Mouse (Mus musculus) liver, embryonic 14.5 days (tissue): Measurements from ENCODE around the gene Med10. TPM values are rescaled to one million over a fixed set of nuclear protein-coding genes. Genes with fewer than 3 reads are reported as not detected.

Experiments
- ATAC-seq: fragments of 200-750 bp; cut with Nextera tagmentation; 2 replicates; pipeline ENCODE4 v1.8.0; 2017; ENCODE audit warnings: moderate number of reproducible peaks, mild to moderate bottlenecking, moderate library complexity; ENCODE audit not compliant: insufficient read depth
- DNase-seq, 3 experiments: peaks; one replicate each; pipeline ENCODE4 v3.0.0-alpha.2; 2012 to 2013; ENCODE audit warnings: low read depth in 3 of 3, low spot score in 3 of 3
- H3K27ac ChIP-seq: fragments of 300-500 bp; sonication (generic); 2 replicates; pipeline ENCODE4 v1.5.1; 2014; ENCODE audit warnings: moderate library complexity, mild to moderate bottlenecking, control low read depth, inconsistent platforms
- H3K27me3 ChIP-seq: fragments of 300-500 bp; sonication (generic); 2 replicates; pipeline ENCODE4 v1.6.1; 2014; ENCODE audit warnings: mild to moderate bottlenecking, low read length, moderate library complexity; ENCODE audit not compliant: control insufficient read depth, insufficient read depth
- H3K36me3 ChIP-seq: fragments of 300-500 bp; sonication (generic); replicated peaks from 2 replicates; pipeline ENCODE4 v1.6.1; 2014; ENCODE audit warnings: low read depth; ENCODE audit not compliant: control insufficient read depth, insufficient read depth
- H3K4me1 ChIP-seq, 2 experiments: fragments of 200-500 bp in 1 of 2; fragments of 300-500 bp in 1 of 2; sonication (generic) in 1 of 2; replicated peaks; 2 replicates each; pipeline ENCODE4 v1.6.1; 2012 to 2014; ENCODE audit warnings: antibody characterized with exemption in 1 of 2, inconsistent platforms in 1 of 2, low read length in 1 of 2; ENCODE audit not compliant: control insufficient read depth in 2 of 2, insufficient read depth in 2 of 2
- H3K4me2 ChIP-seq: fragments of 300-500 bp; sonication (generic); 2 replicates; pipeline ENCODE4 v1.6.1; 2014; ENCODE audit warnings: low read depth, mild to moderate bottlenecking, control low read depth, moderate library complexity
- H3K4me3 ChIP-seq, 2 experiments: fragments of 200-500 bp in 1 of 2; fragments of 300-500 bp in 1 of 2; sonication (generic) in 1 of 2; 2 replicates each; pipeline ENCODE4 v1.5.1; 2012 to 2014; ENCODE audit warnings: low read depth in 2 of 2, low read length in 2 of 2, mild to moderate bottlenecking in 2 of 2, control low read depth in 1 of 2, inconsistent platforms in 1 of 2, moderate library complexity in 1 of 2; ENCODE audit not compliant: insufficient read depth in 1 of 2
- H3K9ac ChIP-seq: fragments of 300-500 bp; sonication (generic); replicated peaks from 2 replicates; pipeline ENCODE4 v1.6.1; 2014; ENCODE audit warnings: mild to moderate bottlenecking, control low read depth, moderate library complexity
- H3K9me3 ChIP-seq: fragments of 300-500 bp; sonication (generic); 2 replicates; pipeline ENCODE4 v1.6.1; 2016; ENCODE audit warnings: low read length, mixed read lengths; ENCODE audit not compliant: control insufficient read depth
- CTCF ChIP-seq: IDR thresholded peaks from 2 replicates; pipeline ENCODE4 v1.5.1; 2016; ENCODE audit warnings: antibody characterized with exemption, low read depth, control low read depth
- EP300 ChIP-seq: IDR thresholded peaks from 2 replicates; pipeline ENCODE4 v1.6.1; 2016; ENCODE audit warnings: antibody characterized with exemption, low read depth
- WGBS: fragments of 180-500 bp; shearing (Covaris S2); extraction: QIAGEN DNeasy Blood & Tissue Kit; methylation state at CpG from one replicate; pipeline ENCODE4 v1.1.7; 2014; ENCODE audit not compliant: insufficient replicate concordance; 5-methylcytosine and 5-hydroxymethylcytosine counted together
- polyA plus RNA-seq, 2 experiments: library from polyadenylated mRNA; depleted of rRNA in 1 of 2; stranded (reverse) in 1 of 2; unstranded in 1 of 2; fragments of >200 nt; fragmentation: Nextera tagmentation in 1 of 2; extraction: Ambion mirVana in 1 of 2; gene quantifications; 2 replicates each; pipeline versions ENCODE4 v1.2.1 to v1.2.3; 2012 to 2014

Gene Med10
- polyA plus RNA-seq, 2 experiments, result 20.1 to 44.7 TPM

DNA sequence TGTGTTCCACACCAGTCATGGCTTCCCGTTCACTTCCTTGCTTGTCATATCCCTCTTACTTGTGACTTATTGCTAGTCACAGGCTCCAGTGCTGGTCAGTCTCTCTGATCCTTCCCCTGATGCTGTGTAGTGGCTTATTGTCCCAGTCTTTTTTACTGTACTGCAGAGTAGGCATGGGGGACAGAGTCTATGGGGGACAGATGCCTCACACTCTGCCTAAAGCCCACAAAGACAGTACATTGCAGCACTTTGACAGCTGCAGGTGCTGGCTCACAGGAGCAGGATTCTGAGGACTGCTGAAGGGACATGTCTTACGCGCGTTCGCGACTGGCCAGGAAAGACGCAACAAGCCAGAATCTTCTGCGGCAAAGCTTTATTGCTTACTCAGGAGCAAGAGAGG, 28.4 kb downstream of the Med10 start:
- 70% methylated on average over 8 of the region's 8 CpGs for whole genome bisulfite sequencing
- ATAC-seq (no peak), DNase-seq (no peak)
- no peaks in the 10 kb centered on the region for H3K4me1 ChIP-seq
- H3K4me3 ChIP-seq, result no peak overlapping the region
- TF ChIP-seq EP300, result no peak
- TF ChIP-seq CTCF, result no peak
- no peak overlapping the region for H3K27ac ChIP-seq
- H3K9me3 ChIP-seq, result no peaks in the 10 kb centered on the region
- H3K4me2 ChIP-seq, result no peak overlapping the region
- H3K36me3 ChIP-seq, result no peaks in the 10 kb centered on the region
- no peak overlapping the region for H3K9ac ChIP-seq
- H3K27me3 ChIP-seq, result no peaks in the 10 kb centered on the region

DNA sequence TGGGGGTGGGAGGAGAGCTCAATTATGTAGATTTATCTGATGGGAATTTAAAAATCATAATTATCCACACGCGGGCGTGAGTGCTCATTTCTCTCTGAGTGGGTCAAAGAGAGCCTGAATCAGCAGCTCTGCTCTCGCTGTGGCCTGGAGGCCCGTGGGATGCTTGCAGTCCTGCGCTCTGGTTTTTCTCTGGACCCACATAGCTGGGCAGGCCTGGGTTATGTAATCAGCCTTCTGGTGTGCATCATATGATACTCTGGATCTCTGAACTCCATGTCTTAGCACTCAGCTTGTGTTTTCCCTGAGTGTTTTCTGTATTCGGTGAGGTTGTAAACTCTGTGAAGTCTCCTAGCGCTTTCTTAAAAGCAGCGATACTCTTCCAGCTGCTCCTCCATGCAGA, 30.4 kb downstream of the Med10 start:
- ATAC-seq, result no peak

DNA sequence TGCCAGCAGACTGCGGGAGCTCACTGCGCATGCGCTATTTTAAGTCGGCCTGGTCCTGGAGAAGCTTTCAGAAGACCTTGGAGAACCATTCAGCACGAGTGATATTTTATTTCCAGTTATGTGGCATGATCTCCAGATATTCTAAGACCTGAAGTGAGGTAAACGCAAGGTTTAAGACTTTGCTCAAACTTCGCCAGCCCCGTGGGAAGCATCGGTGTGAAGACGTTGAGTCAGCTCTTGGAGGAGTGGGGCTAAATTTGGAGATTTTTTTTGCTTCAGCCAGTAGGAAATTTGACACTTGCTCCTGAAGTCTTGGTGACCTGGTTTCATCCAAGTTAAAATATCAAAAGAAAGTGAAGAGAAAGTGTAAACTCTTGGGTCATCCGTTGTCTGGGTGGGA, 31.2 kb downstream of the Med10 start:
- H3K4me1 ChIP-seq, result no peaks in the 10 kb centered on the region
- H3K9me3 ChIP-seq, result no peaks in the 10 kb centered on the region
- no peak overlapping the region for H3K4me3 ChIP-seq
- no peaks in the 10 kb centered on the region for H3K36me3 ChIP-seq
- no peak overlapping the region for H3K27ac ChIP-seq
- no peak overlapping the region for H3K9ac ChIP-seq
- no peak for DNase-seq
- ATAC-seq, result no peak
- no peaks in the 10 kb centered on the region for H3K27me3 ChIP-seq
- TF ChIP-seq EP300, result no peak
- no peak for TF ChIP-seq CTCF
- WGBS, result 79% methylated on average over 11 of the region's 11 CpGs
- H3K4me2 ChIP-seq, result no peak overlapping the region

More for the DNA sequence above, 30.4 kb downstream of the Med10 start:
- 80% methylated on average over 9 of the region's 9 CpGs for WGBS
- TF ChIP-seq CTCF (no peak), EP300 (no peak)
- H3K4me2 ChIP-seq, result no peak overlapping the region
- no peak overlapping the region for H3K27ac ChIP-seq
- H3K4me1 ChIP-seq, result no peaks in the 10 kb centered on the region
- H3K9me3 ChIP-seq, result no peaks in the 10 kb centered on the region
- no peaks in the 10 kb centered on the region for H3K27me3 ChIP-seq
- no peak overlapping the region for H3K4me3 ChIP-seq
- no peak for DNase-seq
- no peak overlapping the region for H3K9ac ChIP-seq
- no peaks in the 10 kb centered on the region for H3K36me3 ChIP-seq

DNA sequence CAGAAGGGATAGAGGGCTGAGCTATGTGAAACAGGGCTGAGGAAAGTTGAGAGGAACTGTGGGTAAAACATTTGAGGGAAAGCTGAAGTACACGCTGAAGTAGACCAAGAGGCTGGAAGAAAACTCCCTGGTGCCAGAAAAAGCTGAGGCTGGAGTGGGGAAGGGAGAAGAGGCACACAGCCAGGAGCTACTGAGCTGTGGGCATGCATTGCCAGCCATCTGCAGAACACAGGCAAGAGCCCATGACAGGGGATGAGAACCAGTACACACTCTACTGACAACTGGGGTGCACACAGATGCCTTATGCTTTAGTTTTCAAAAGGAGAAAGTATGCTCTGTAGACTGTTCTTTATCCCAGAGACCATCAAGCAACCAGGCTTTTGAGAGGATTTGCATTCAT, 43.4 kb downstream of the Med10 start:
- Histone ChIP-seq H3K9ac (no peak overlapping the region), H3K4me1 (no peaks in the 10 kb centered on the region), H3K4me2 (no peak overlapping the region), H3K27me3 (no peaks in the 10 kb centered on the region), H3K4me3 (no peak overlapping the region), H3K27ac (no peak overlapping the region), H3K9me3 (no peaks in the 10 kb centered on the region), H3K36me3 (no peaks in the 10 kb centered on the region)
- WGBS, result 63% methylated on average over 1 of the region's 1 CpGs
- TF ChIP-seq EP300 (no peak), CTCF (no peak)
- DNase-seq (no peak), ATAC-seq (no peak)

DNA sequence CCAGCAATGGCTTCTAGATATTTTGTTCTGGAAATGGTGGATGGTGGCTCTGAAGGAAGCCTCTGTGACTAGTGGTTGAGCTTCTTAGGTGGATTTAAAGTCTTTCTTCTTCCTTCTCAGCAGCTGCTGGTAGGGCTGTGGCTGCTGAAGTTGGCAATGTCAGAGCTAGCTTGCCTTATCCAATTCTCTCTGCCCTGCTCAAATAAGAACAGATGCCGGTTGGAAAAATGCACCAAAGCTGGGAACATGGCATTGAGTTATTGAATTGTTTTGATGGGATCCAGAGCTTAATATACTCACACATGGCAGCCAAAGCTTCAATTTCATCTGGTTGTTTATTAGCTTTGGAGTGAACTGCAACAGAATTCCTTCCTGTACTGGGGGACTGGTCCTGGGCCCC, 47.4 kb downstream of the Med10 start:
- Histone ChIP-seq H3K9ac (no peak overlapping the region), H3K4me2 (no peak overlapping the region), H3K27me3 (no peaks in the 10 kb centered on the region), H3K9me3 (no peaks in the 10 kb centered on the region), H3K4me3 (no peak overlapping the region), H3K36me3 (no peaks in the 10 kb centered on the region), H3K27ac (no peak overlapping the region), H3K4me1 (no peaks in the 10 kb centered on the region)
- no peak for ATAC-seq
- TF ChIP-seq CTCF, result no peak
- no peak for TF ChIP-seq EP300
- 61% methylated on average over 1 of the region's 1 CpGs for WGBS
- DNase-seq, result no peak

DNA sequence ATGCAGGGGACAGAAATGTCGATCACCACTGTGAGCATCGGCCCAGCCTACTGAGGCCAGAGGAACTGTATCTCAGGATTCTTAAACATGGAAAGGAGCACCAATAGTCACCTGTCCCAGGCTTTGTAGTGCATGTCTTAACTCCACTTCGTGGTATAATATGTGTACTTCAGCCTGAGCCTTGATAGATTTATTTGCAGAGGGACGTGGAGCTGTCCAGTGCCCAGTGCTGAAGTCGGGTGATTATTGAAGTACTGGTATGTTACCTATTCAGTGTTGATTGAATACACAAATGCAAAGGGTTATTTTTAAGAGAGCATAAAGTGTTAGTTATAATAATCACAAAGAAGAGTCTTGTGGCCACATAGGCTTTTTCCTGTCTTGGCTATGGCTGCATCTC, 50.1 kb downstream of the Med10 start:
- Histone ChIP-seq H3K9me3 (no peaks in the 10 kb centered on the region), H3K4me3 (no peak overlapping the region), H3K9ac (no peak overlapping the region), H3K4me1 (no peaks in the 10 kb centered on the region), H3K27me3 (no peaks in the 10 kb centered on the region), H3K36me3 (no peaks in the 10 kb centered on the region), H3K27ac (no peak overlapping the region), H3K4me2 (no peak overlapping the region)
- no peak for ATAC-seq
- TF ChIP-seq EP300, result no peak
- TF ChIP-seq CTCF, result no peak
- DNase-seq, result no peak
- 50% methylated on average over 5 of the region's 5 CpGs for WGBS
